Mouse (Mus musculus) fibroblast of lung, adult 2 months (primary cell): ENCODE measurements around the gene Nhs.

Experiments used
- DNase-seq: peaks from one replicate; pipeline ENCODE4 v3.0.0-alpha.2; 2011; ENCODE audit warnings: low read depth

Gene Nhs

GRCm38 (mm10) chrX:162020039-162020566 is 139.4 kb downstream of the Nhs start:
- DNase-seq = no peak

GRCm38 (mm10) chrX:162017471-162017870 is 142.1 kb downstream of the Nhs start:
- DNase-seq = no peak

- DNase-seq = no peak
These were observed 147.0 kb downstream of the Nhs start for GRCm38 (mm10) chrX:162012570-162012969.

GRCm38 (mm10) chrX:162009876-162010275 is 149.7 kb downstream of the Nhs start:
- DNase-seq = no peak

- no peak for DNase-seq
These were observed 155.7 kb downstream of the Nhs start for GRCm38 (mm10) chrX:162003818-162004217.

GRCm38 (mm10) chrX:161998876-161999275 is 160.7 kb downstream of the Nhs start:
- no peak for DNase-seq

- no peak for DNase-seq
These were observed 162.2 kb downstream of the Nhs start for GRCm38 (mm10) chrX:161997170-161997795.

GRCm38 (mm10) chrX:161990171-161990570 is 169.4 kb downstream of the Nhs start:
- no peak for DNase-seq

GRCm38 (mm10) chrX:161984961-161985360 is 174.6 kb downstream of the Nhs start:
- DNase-seq = no peak

- no peak for DNase-seq
These were observed 178.1 kb downstream of the Nhs start for GRCm38 (mm10) chrX:161981399-161981798.

GRCm38 (mm10) chrX:161979946-161980345 is 179.6 kb downstream of the Nhs start:
- DNase-seq = no peak

- DNase-seq = no peak
These were observed 182.2 kb downstream of the Nhs start for GRCm38 (mm10) chrX:161977236-161977841.

- no peak for DNase-seq
These were observed 183.2 kb downstream of the Nhs start for GRCm38 (mm10) chrX:161976376-161976775.

GRCm38 (mm10) chrX:161973572-161973971 is 186.0 kb downstream of the Nhs start:
- no peak for DNase-seq

- DNase-seq = no peak
These were observed 186.8 kb downstream of the Nhs start for GRCm38 (mm10) chrX:161972723-161973122.

GRCm38 (mm10) chrX:161971961-161972502 is 187.5 kb downstream of the Nhs start:
- DNase-seq = no peak

GRCm38 (mm10) chrX:161971131-161971530 is 188.4 kb downstream of the Nhs start:
- no peak for DNase-seq

- no peak for DNase-seq
These were observed 191.8 kb downstream of the Nhs start for GRCm38 (mm10) chrX:161967692-161968091.

- DNase-seq = no peak
These were observed 196.2 kb downstream of the Nhs start for GRCm38 (mm10) chrX:161963372-161963771.

- DNase-seq = no peak
These were observed 196.7 kb downstream of the Nhs start for GRCm38 (mm10) chrX:161962855-161963254.

- no peak for DNase-seq
These were observed 197.8 kb downstream of the Nhs start for GRCm38 (mm10) chrX:161961756-161962155.

- DNase-seq = no peak
These were observed 198.4 kb downstream of the Nhs start for GRCm38 (mm10) chrX:161961176-161961575.

GRCm38 (mm10) chrX:161952356-161952755 is 207.2 kb downstream of the Nhs start:
- DNase-seq = no peak
